ENCODE assay signal across 19 mouse cellular contexts in genomic region chrX:50887999-50888398, GRCm38 (mm10). TPM values are rescaled to one million over a fixed set of nuclear protein-coding genes. Genes with fewer than 3 reads are reported as not detected.
DNase-seq lines count a peak whose midpoint lies in the region; ATAC-seq and TF ChIP-seq lines count a peak whose summit lies in the region.
"Had no signal": no experiment of that assay in that cellular context is flagged by ENCODE, and none has a peak within 500 bp of the region (broad histone marks: within the 10 kb centered on the region; RNA-seq: fewer than 3 reads in every experiment).

No protein-coding gene starts in this region.

- TF ChIP-seq CTCF in forebrain, postnatal 0 days (IDR thresholded peaks at IDR 0.05; ENCODE audit: low read depth) = peak; percentile 25; the same call in 1 of the 2 replicates
- peak; percentile 45 for TF ChIP-seq CTCF in left cerebral cortex, adult 2 months (IDR thresholded peaks at IDR 0.05)
- no peak for TF ChIP-seq CTCF in brain, embryonic 14.5 days (IDR thresholded peaks at IDR 0.05; ENCODE audit: borderline replicate concordance, extremely low read depth, insufficient read depth, insufficient read length)
- no peak for TF ChIP-seq CTCF in thymus, adult 2 months (IDR thresholded peaks at IDR 0.05; ENCODE audit: borderline replicate concordance, control insufficient read depth, extremely low read depth, insufficient read depth, low read length, poor library complexity)

- 76% methylated on average over 2 of the region's 2 CpGs for WGBS in forebrain, postnatal 0 days
- WGBS in forebrain, embryonic 15.5 days = 84% methylated on average over 2 of the region's 2 CpGs
- 96% methylated on average over 2 of the region's 2 CpGs for WGBS in thymus, adult 2 months

- peak; percentile 5 for DNase-seq in forebrain, postnatal 0 days
- no peak for DNase-seq in left cerebral cortex, adult 2 months (ENCODE audit: extremely low spot score in 1 of 2, low spot score in 2 of 2)
- DNase-seq in left cerebral cortex, adult 18-20 months (ENCODE audit: low spot score in 2 of 2) = no peak
- DNase-seq in 416B (ENCODE audit: low read depth) = peak; percentile 42
- DNase-seq in brain, embryonic 14.5 days (ENCODE audit: low read depth) = peak; percentile 8
- DNase-seq in spleen, postnatal 14 days (ENCODE audit: low spot score in 2 of 2) = no peak
- no peak for DNase-seq in thymus, adult 2 months
- DNase-seq: adrenal gland, postnatal 36 days; cerebellum, postnatal 10 days; heart, postnatal 36 days; liver; right cerebral cortex, postnatal 14 days had no signal

- H3K4me1 ChIP-seq in forebrain, postnatal 0 days (ENCODE audit: insufficient read depth) = no peaks in the 10 kb centered on the region
- no peaks in the 10 kb centered on the region for H3K4me1 ChIP-seq in forebrain, embryonic 15.5 days
- H3K4me1 ChIP-seq in thymus, adult 2 months (replicated peaks; ENCODE audit: control insufficient read depth, insufficient read depth, low read length) = no peaks in the 10 kb centered on the region
- H3K4me1 ChIP-seq: embryonic facial prominence, embryonic 15.5 days; heart, embryonic 10.5 days; kidney, embryonic 15.5 days had no signal

- no peak for TF ChIP-seq POLR2A in brain, embryonic 14.5 days (IDR thresholded peaks at IDR 0.05; ENCODE audit: borderline replicate concordance, extremely low read depth, insufficient read depth, insufficient read length, poor library complexity, severe bottlenecking)
- TF ChIP-seq POLR2A in thymus, adult 2 months (IDR thresholded peaks at IDR 0.05; ENCODE audit: control insufficient read depth, extremely low read depth, insufficient read depth, low read length, poor library complexity) = no peak

- ATAC-seq in forebrain, postnatal 0 days = no peak
- ATAC-seq in forebrain, embryonic 15.5 days (replicated peaks) = no peak

- H3K36me3 ChIP-seq in forebrain, postnatal 0 days (ENCODE audit: insufficient read depth) = no peaks in the 10 kb centered on the region
- no peaks in the 10 kb centered on the region for H3K36me3 ChIP-seq in forebrain, embryonic 15.5 days
- no peaks in the 10 kb centered on the region for H3K36me3 ChIP-seq in thymus, adult 2 months (ENCODE audit: control insufficient read depth, insufficient read depth, low read length)
- H3K36me3 ChIP-seq: embryonic facial prominence, embryonic 15.5 days; heart, embryonic 10.5 days; kidney, embryonic 15.5 days had no signal

- H3K9me3 ChIP-seq in forebrain, postnatal 0 days (ENCODE audit: low read length) = no peaks in the 10 kb centered on the region
- H3K9me3 ChIP-seq in forebrain, embryonic 15.5 days = no peaks in the 10 kb centered on the region
- H3K9me3 ChIP-seq: embryonic facial prominence, embryonic 15.5 days; heart, embryonic 10.5 days; kidney, embryonic 15.5 days had no signal

- H3K27ac ChIP-seq in forebrain, postnatal 0 days (ENCODE audit: low read depth, low read length) = no peak overlapping the region
- H3K27ac ChIP-seq in forebrain, embryonic 15.5 days (replicated peaks) = no peak overlapping the region
- H3K27ac ChIP-seq in left cerebral cortex, adult 2 months = no peak overlapping the region
- H3K27ac ChIP-seq in thymus, adult 2 months (ENCODE audit: control insufficient read depth, insufficient read depth, low read length) = no peak overlapping the region
- H3K27ac ChIP-seq: embryonic facial prominence, embryonic 15.5 days; heart, embryonic 10.5 days; kidney, embryonic 15.5 days had no signal

- no peak overlapping the region for H3K4me2 ChIP-seq in forebrain, postnatal 0 days (ENCODE audit: low read depth)
- H3K4me2 ChIP-seq in forebrain, embryonic 15.5 days (replicated peaks) = no peak overlapping the region
- H3K4me2 ChIP-seq: embryonic facial prominence, embryonic 15.5 days; kidney, embryonic 15.5 days had no signal

- H3K9ac ChIP-seq in forebrain, postnatal 0 days = no peak overlapping the region
- H3K9ac ChIP-seq in forebrain, embryonic 15.5 days (replicated peaks) = no peak overlapping the region
- H3K9ac ChIP-seq: embryonic facial prominence, embryonic 15.5 days; kidney, embryonic 15.5 days had no signal

- intact Hi-C loops in left cerebral cortex, adult 2 months (cut with DNase I) = loop anchor here (2.0 to 5.0 kb wide), 2 partner anchors 213 to 226 kb away; no protein-coding TSS in a partner anchor

- no peaks in the 10 kb centered on the region for H3K27me3 ChIP-seq in forebrain, postnatal 0 days (ENCODE audit: insufficient read depth, low read length)
- no peaks in the 10 kb centered on the region for H3K27me3 ChIP-seq in forebrain, embryonic 15.5 days
- no peaks in the 10 kb centered on the region for H3K27me3 ChIP-seq in thymus, adult 2 months (ENCODE audit: control insufficient read depth, insufficient read depth, low read length)
- H3K27me3 ChIP-seq: embryonic facial prominence, embryonic 15.5 days had no signal

- H3K4me3 ChIP-seq in forebrain, postnatal 0 days (ENCODE audit: low read depth, low read length) = no peak overlapping the region
- no peak overlapping the region for H3K4me3 ChIP-seq in forebrain, embryonic 15.5 days
- H3K4me3 ChIP-seq in left cerebral cortex, adult 2 months = no peak overlapping the region
- H3K4me3 ChIP-seq in thymus, adult 2 months (ENCODE audit: control insufficient read depth, insufficient read depth, low read length) = no peak overlapping the region
- H3K4me3 ChIP-seq: embryonic facial prominence, embryonic 15.5 days; heart, embryonic 10.5 days; kidney, embryonic 15.5 days had no signal

RNA-seq across cellular contexts. Expression of gene Stk26, which starts 47.2 kb away (rescaled TPM):
- total RNA-seq in forebrain, postnatal 0 days (2014; rRNA removed) = 3.2 and 4.9 TPM in 2 replicates
- polyA plus RNA-seq in forebrain, postnatal 0 days (2015; fragmentation: Nextera tagmentation; extraction: Ambion mirVana) = 1.1 and 1.7 TPM in 2 replicates
- polyA plus RNA-seq in forebrain, embryonic 15.5 days (2015; fragmentation: Nextera tagmentation; extraction: Ambion mirVana) = 0.84 and 1.6 TPM in 2 replicates
- 1 to 10 TPM; 3.4 to 4.0 TPM for total RNA-seq in left cerebral cortex, adult 2 months (2021)
- 1 to 10 TPM; 4.6 to 6.7 TPM for total RNA-seq in left cerebral cortex, adult 18-20 months (2021)
- polyA plus RNA-seq in brain, embryonic 14.5 days (2012; rRNA removed) = 1.7 and 1.8 TPM in 2 replicates
- polyA plus RNA-seq in thymus, adult 2 months (2012; rRNA removed) = 34.9 and 37.8 TPM in 2 replicates

RNA-seq across cellular contexts. Expression of gene Frmd7, which starts 54.5 kb away (rescaled TPM):
- total RNA-seq in forebrain, postnatal 0 days (2014; rRNA removed) = 2.4 and 2.7 TPM in 2 replicates
- 0.93 and 0.99 TPM in 2 replicates for polyA plus RNA-seq in forebrain, postnatal 0 days (2015; fragmentation: Nextera tagmentation; extraction: Ambion mirVana)
- polyA plus RNA-seq in forebrain, embryonic 15.5 days (2015; fragmentation: Nextera tagmentation; extraction: Ambion mirVana) = 0.32 TPM in 2 replicates
- 1 to 10 TPM in 1 of 2 experiments, under 1 TPM in 1; 0.27 to 1.3 TPM for total RNA-seq in left cerebral cortex, adult 2 months (2021)
- total RNA-seq in left cerebral cortex, adult 18-20 months (2021) = under 1 TPM; 0.47 to 0.95 TPM
- 0.23 and 0.34 TPM in 2 replicates for polyA plus RNA-seq in brain, embryonic 14.5 days (2012; rRNA removed)
- polyA plus RNA-seq in thymus, adult 2 months (2012; rRNA removed) = 0.08 and 0.16 TPM in 2 replicates
- total RNA-seq: adrenal gland, postnatal 36 days; heart, postnatal 36 days; megakaryocyte-erythroid progenitor cell, adult 5-6 weeks; neutrophil, adult 5-6 weeks had no signal
- polyA plus RNA-seq: forebrain, embryonic 11.5 days had no signal

Comparison
In these comparisons a context has a peak if more than half of its experiments do, and no peak if none do; other contexts are left out.
1. DNase-seq: peak in forebrain, postnatal 0 days (single experiment), 416B (single experiment) and brain, embryonic 14.5 days (single experiment); none in left cerebral cortex, adult 2 months (0 of 2), left cerebral cortex, adult 18-20 months (0 of 2), spleen, postnatal 14 days (0 of 2) and thymus, adult 2 months (single experiment).
2. CTCF ChIP-seq: peak in forebrain, postnatal 0 days (single experiment) and left cerebral cortex, adult 2 months (single experiment); none in brain, embryonic 14.5 days (single experiment) and thymus, adult 2 months (single experiment).
3. RNA of gene Stk26, which starts 47.2 kb away (polyA plus RNA-seq): 34.9 to 37.8 TPM in thymus, adult 2 months; 1.7 to 1.8 TPM in brain, embryonic 14.5 days, 1.1 to 1.7 TPM in forebrain, postnatal 0 days and 0.84 to 1.6 TPM in forebrain, embryonic 15.5 days; every median in the first group is over 10 times any median in the second.